Mouse (Mus musculus): ENCODE data around the gene Edn1. TPM values are rescaled to one million over a fixed set of nuclear protein-coding genes. Genes with fewer than 3 reads are reported as not detected.

Edn1 gene
- 3.6 and 3.8 TPM in 2 replicates for polyA plus RNA-seq (2015; fragmentation: Nextera tagmentation; extraction: Ambion mirVana)

- Histone ChIP-seq H3K9me3 (no peaks in the 10 kb centered on the region), H3K4me2 (peak within 1 kb of the TSS; percentile 80), H3K9ac (peak within 1 kb of the TSS; percentile 16; the same call in 1 of the 2 replicates), H3K4me1 (peaks cover 3% of the 10 kb centered on the region), H3K27ac (peak within 1 kb of the TSS; percentile 21; the same call in 1 of the 2 replicates), H3K27me3 (replicated peaks) (peaks cover 13% of the 10 kb centered on the region; the same call in 1 of the 2 replicates), H3K4me3 (replicated peaks) (peak within 1 kb of the TSS; percentile 46), H3K36me3 (no peaks in the 10 kb centered on the region)
- ATAC-seq (ENCODE audit: insufficient read depth, low FRiP score, low read depth) = peak; percentile 63; the same call in 1 of the 2 replicates
- under 1% methylated on average over 26 of the region's 26 CpGs for WGBS
Measured at GRCm38 (mm10) chr13:42301161-42301721, at the start of gene Edn1. Gene Edn1, plus strand, starts transcription at chr13:42301476.

- no peak overlapping the region for H3K4me3 ChIP-seq (replicated peaks)
- H3K27ac ChIP-seq = no peak overlapping the region
- H3K4me2 ChIP-seq = no peak overlapping the region
- H3K36me3 ChIP-seq = no peaks in the 10 kb centered on the region
- no peak for ATAC-seq (ENCODE audit: insufficient read depth, low FRiP score, low read depth)
- WGBS = 75% methylated on average over 5 of the region's 5 CpGs
- H3K27me3 ChIP-seq (replicated peaks) = no peaks in the 10 kb centered on the region
- H3K9me3 ChIP-seq = no peaks in the 10 kb centered on the region
- H3K4me1 ChIP-seq = no peaks in the 10 kb centered on the region
- H3K9ac ChIP-seq = no peak overlapping the region
Measured at GRCm38 (mm10) chr13:42253821-42254220, 47.5 kb upstream of the Edn1 start.

GRCm38 (mm10) chr13:42255105-42255504 is 46.2 kb upstream of the Edn1 start:
- WGBS = 66% methylated on average over 1 of the region's 1 CpGs
- ATAC-seq (ENCODE audit: insufficient read depth, low FRiP score, low read depth) = no peak

GRCm38 (mm10) chr13:42258422-42258821 is 42.9 kb upstream of the Edn1 start:
- no peaks in the 10 kb centered on the region for H3K27me3 ChIP-seq (replicated peaks)
- H3K27ac ChIP-seq = no peak overlapping the region
- H3K4me1 ChIP-seq = no peaks in the 10 kb centered on the region
- no peaks in the 10 kb centered on the region for H3K9me3 ChIP-seq
- no peak overlapping the region for H3K4me3 ChIP-seq (replicated peaks)
- H3K4me2 ChIP-seq = no peak overlapping the region
- 83% methylated on average over 5 of the region's 5 CpGs for WGBS
- H3K9ac ChIP-seq = no peak overlapping the region
- ATAC-seq (ENCODE audit: insufficient read depth, low FRiP score, low read depth) = no peak
- no peaks in the 10 kb centered on the region for H3K36me3 ChIP-seq

More at GRCm38 (mm10) chr13:42255105-42255504, 46.2 kb upstream of the Edn1 start:
- H3K4me1 ChIP-seq = no peaks in the 10 kb centered on the region
- no peak overlapping the region for H3K4me2 ChIP-seq
- no peaks in the 10 kb centered on the region for H3K9me3 ChIP-seq
- no peaks in the 10 kb centered on the region for H3K27me3 ChIP-seq (replicated peaks)
- no peak overlapping the region for H3K4me3 ChIP-seq (replicated peaks)
- H3K36me3 ChIP-seq = no peaks in the 10 kb centered on the region
- H3K9ac ChIP-seq = no peak overlapping the region
- H3K27ac ChIP-seq = no peak overlapping the region

GRCm38 (mm10) chr13:42260667-42261066 is 40.6 kb upstream of the Edn1 start:
- 79% methylated on average over 6 of the region's 6 CpGs for WGBS
- Histone ChIP-seq H3K36me3 (no peaks in the 10 kb centered on the region), H3K27me3 (replicated peaks) (no peaks in the 10 kb centered on the region), H3K4me1 (no peaks in the 10 kb centered on the region), H3K27ac (no peak overlapping the region), H3K9ac (no peak overlapping the region), H3K4me3 (replicated peaks) (no peak overlapping the region), H3K9me3 (no peaks in the 10 kb centered on the region), H3K4me2 (no peak overlapping the region)
- no peak for ATAC-seq (ENCODE audit: insufficient read depth, low FRiP score, low read depth)

GRCm38 (mm10) chr13:42270051-42270450 is 31.2 kb upstream of the Edn1 start:
- WGBS = 66% methylated on average over 9 of the region's 9 CpGs
- Histone ChIP-seq H3K4me3 (replicated peaks) (no peak overlapping the region), H3K4me1 (no peaks in the 10 kb centered on the region), H3K36me3 (no peaks in the 10 kb centered on the region), H3K4me2 (no peak overlapping the region), H3K27ac (no peak overlapping the region), H3K27me3 (replicated peaks) (no peaks in the 10 kb centered on the region), H3K9ac (no peak overlapping the region), H3K9me3 (no peaks in the 10 kb centered on the region)
- ATAC-seq (ENCODE audit: insufficient read depth, low FRiP score, low read depth) = no peak

GRCm38 (mm10) chr13:42276774-42277454 is 24.4 kb upstream of the Edn1 start:
- Histone ChIP-seq H3K27me3 (replicated peaks) (no peaks in the 10 kb centered on the region), H3K9ac (no peak overlapping the region), H3K36me3 (no peaks in the 10 kb centered on the region), H3K9me3 (no peaks in the 10 kb centered on the region), H3K27ac (no peak overlapping the region), H3K4me2 (no peak overlapping the region), H3K4me1 (no peaks in the 10 kb centered on the region), H3K4me3 (replicated peaks) (no peak overlapping the region)
- ATAC-seq (ENCODE audit: insufficient read depth, low FRiP score, low read depth) = no peak
- 65% methylated on average over 9 of the region's 9 CpGs for WGBS

- no peaks in the 10 kb centered on the region for H3K4me1 ChIP-seq
- H3K9ac ChIP-seq = no peak overlapping the region
- 84% methylated on average over 2 of the region's 2 CpGs for WGBS
- H3K4me2 ChIP-seq = no peak overlapping the region
- no peak overlapping the region for H3K4me3 ChIP-seq (replicated peaks)
- no peaks in the 10 kb centered on the region for H3K36me3 ChIP-seq
- ATAC-seq (ENCODE audit: insufficient read depth, low FRiP score, low read depth) = no peak
- H3K27ac ChIP-seq = no peak overlapping the region
- no peaks in the 10 kb centered on the region for H3K27me3 ChIP-seq (replicated peaks)
- no peaks in the 10 kb centered on the region for H3K9me3 ChIP-seq
Measured at GRCm38 (mm10) chr13:42277751-42278150, 23.5 kb upstream of the Edn1 start.

GRCm38 (mm10) chr13:42285896-42286295 is 15.4 kb upstream of the Edn1 start:
- Histone ChIP-seq H3K36me3 (no peaks in the 10 kb centered on the region), H3K4me3 (replicated peaks) (no peak overlapping the region), H3K4me2 (no peak overlapping the region), H3K27ac (no peak overlapping the region), H3K4me1 (no peaks in the 10 kb centered on the region), H3K9me3 (no peaks in the 10 kb centered on the region), H3K27me3 (replicated peaks) (no peaks in the 10 kb centered on the region), H3K9ac (no peak overlapping the region)
- ATAC-seq (ENCODE audit: insufficient read depth, low FRiP score, low read depth) = no peak
- WGBS = 82% methylated on average over 3 of the region's 3 CpGs

- H3K36me3 ChIP-seq = no peaks in the 10 kb centered on the region
- no peak overlapping the region for H3K27ac ChIP-seq
- H3K4me3 ChIP-seq (replicated peaks) = no peak overlapping the region
- no peak overlapping the region for H3K4me2 ChIP-seq
- H3K9ac ChIP-seq = no peak overlapping the region
- no peaks in the 10 kb centered on the region for H3K27me3 ChIP-seq (replicated peaks)
- H3K9me3 ChIP-seq = no peaks in the 10 kb centered on the region
- ATAC-seq (ENCODE audit: insufficient read depth, low FRiP score, low read depth) = no peak
- WGBS = 81% methylated on average over 4 of the region's 4 CpGs
- H3K4me1 ChIP-seq = no peaks in the 10 kb centered on the region
Measured at GRCm38 (mm10) chr13:42286768-42287167, 14.5 kb upstream of the Edn1 start.

GRCm38 (mm10) chr13:42292593-42292992 is 8.7 kb upstream of the Edn1 start:
- H3K36me3 ChIP-seq = no peaks in the 10 kb centered on the region
- no peaks in the 10 kb centered on the region for H3K4me1 ChIP-seq
- H3K4me2 ChIP-seq = no peak overlapping the region
- no peak overlapping the region for H3K27ac ChIP-seq
- 70% methylated on average over 5 of the region's 5 CpGs for WGBS
- H3K9ac ChIP-seq = no peak overlapping the region
- no peak for ATAC-seq (ENCODE audit: insufficient read depth, low FRiP score, low read depth)
- no peaks in the 10 kb centered on the region for H3K9me3 ChIP-seq
- H3K4me3 ChIP-seq (replicated peaks) = no peak overlapping the region
- no peaks in the 10 kb centered on the region for H3K27me3 ChIP-seq (replicated peaks)

- Histone ChIP-seq H3K27ac (no peak overlapping the region), H3K4me2 (no peak overlapping the region), H3K4me1 (peaks cover 3% of the 10 kb centered on the region), H3K9me3 (no peaks in the 10 kb centered on the region), H3K9ac (no peak overlapping the region), H3K4me3 (replicated peaks) (no peak overlapping the region), H3K27me3 (replicated peaks) (peaks cover 9% of the 10 kb centered on the region; the same call in 1 of the 2 replicates), H3K36me3 (no peaks in the 10 kb centered on the region)
- ATAC-seq (ENCODE audit: insufficient read depth, low FRiP score, low read depth) = no peak
- WGBS = 65% methylated on average over 8 of the region's 8 CpGs
Measured at GRCm38 (mm10) chr13:42298302-42298701, 3.0 kb upstream of the Edn1 start.
